Mouse (Mus musculus): Measurements from ENCODE around the gene Lce3c. TPM values are rescaled to one million over a fixed set of nuclear protein-coding genes. Genes with fewer than 3 reads are reported as not detected.
A peak's percentile ranks its signal among the peaks of the same experiment; 100 is the strongest.

The Lce3c gene
- not detected in 2 replicates for polyA plus RNA-seq (2014; fragmentation: Nextera tagmentation; extraction: Ambion mirVana)

- no peaks in the 10 kb centered on the region for H3K4me1 ChIP-seq (ENCODE audit: control insufficient read depth, insufficient read depth, low read length)
- no peak within 1 kb of the TSS for H3K4me3 ChIP-seq (ENCODE audit: low read depth, low read length)
- no peaks in the 10 kb centered on the region for H3K36me3 ChIP-seq (ENCODE audit: control insufficient read depth, insufficient read depth, low read length)
- no peak within 1 kb of the TSS for H3K4me2 ChIP-seq (ENCODE audit: low read depth, low read length)
- H3K9ac ChIP-seq (replicated peaks; ENCODE audit: low read depth, low read length): no peak within 1 kb of the TSS
- no peaks in the 10 kb centered on the region for H3K9me3 ChIP-seq (ENCODE audit: control insufficient read depth, low read length)
- no peak within 1 kb of the TSS for H3K27ac ChIP-seq (ENCODE audit: low read depth, low read length)
- H3K27me3 ChIP-seq (ENCODE audit: control insufficient read depth, insufficient read depth, low read length): no peaks in the 10 kb centered on the region
- no peak for ATAC-seq (ENCODE audit: low read depth)
- WGBS: 72% methylated on average over 1 of the region's 1 CpGs
These were observed at the start of gene Lce3c for GRCm38 (mm10) chr3:92944186-92944585. TSS of gene Lce3c (plus strand) at chr3:92944486.

GRCm38 (mm10) chr3:92894489-92894888 lies 49.8 kb upstream of the Lce3c start:
- ATAC-seq (ENCODE audit: low read depth): no peak
- Histone ChIP-seq H3K27me3 (ENCODE audit: control insufficient read depth, insufficient read depth, low read length) (no peaks in the 10 kb centered on the region), H3K36me3 (ENCODE audit: control insufficient read depth, insufficient read depth, low read length) (no peaks in the 10 kb centered on the region), H3K4me3 (ENCODE audit: low read depth, low read length) (no peak overlapping the region), H3K9ac (replicated peaks; ENCODE audit: low read depth, low read length) (no peak overlapping the region), H3K9me3 (ENCODE audit: control insufficient read depth, low read length) (no peaks in the 10 kb centered on the region), H3K27ac (ENCODE audit: low read depth, low read length) (no peak overlapping the region), H3K4me2 (ENCODE audit: low read depth, low read length) (no peak overlapping the region), H3K4me1 (ENCODE audit: control insufficient read depth, insufficient read depth, low read length) (no peaks in the 10 kb centered on the region)
- 63% methylated on average over 1 of the region's 1 CpGs for WGBS

GRCm38 (mm10) chr3:92902992-92903391 lies 41.3 kb upstream of the Lce3c start:
- H3K36me3 ChIP-seq (ENCODE audit: control insufficient read depth, insufficient read depth, low read length): no peaks in the 10 kb centered on the region
- H3K27me3 ChIP-seq (ENCODE audit: control insufficient read depth, insufficient read depth, low read length): no peaks in the 10 kb centered on the region
- H3K27ac ChIP-seq (ENCODE audit: low read depth, low read length): no peak overlapping the region
- no peak overlapping the region for H3K4me3 ChIP-seq (ENCODE audit: low read depth, low read length)
- H3K4me2 ChIP-seq (ENCODE audit: low read depth, low read length): no peak overlapping the region
- 27% methylated on average over 3 of the region's 3 CpGs for WGBS
- ATAC-seq (ENCODE audit: low read depth): no peak
- H3K9ac ChIP-seq (replicated peaks; ENCODE audit: low read depth, low read length): no peak overlapping the region
- H3K4me1 ChIP-seq (ENCODE audit: control insufficient read depth, insufficient read depth, low read length): no peaks in the 10 kb centered on the region
- no peaks in the 10 kb centered on the region for H3K9me3 ChIP-seq (ENCODE audit: control insufficient read depth, low read length)

- Histone ChIP-seq H3K4me1 (ENCODE audit: control insufficient read depth, insufficient read depth, low read length) (no peaks in the 10 kb centered on the region), H3K27ac (ENCODE audit: low read depth, low read length) (no peak overlapping the region), H3K36me3 (ENCODE audit: control insufficient read depth, insufficient read depth, low read length) (no peaks in the 10 kb centered on the region), H3K9me3 (ENCODE audit: control insufficient read depth, low read length) (no peaks in the 10 kb centered on the region), H3K27me3 (ENCODE audit: control insufficient read depth, insufficient read depth, low read length) (no peaks in the 10 kb centered on the region), H3K4me2 (ENCODE audit: low read depth, low read length) (no peak overlapping the region), H3K4me3 (ENCODE audit: low read depth, low read length) (no peak overlapping the region), H3K9ac (replicated peaks; ENCODE audit: low read depth, low read length) (no peak overlapping the region)
- WGBS: 30% methylated on average over 4 of the region's 4 CpGs
- ATAC-seq (ENCODE audit: low read depth): peak; percentile 79
These were observed 40.6 kb upstream of the Lce3c start for GRCm38 (mm10) chr3:92903640-92904039.

GRCm38 (mm10) chr3:92905182-92905581 lies 39.1 kb upstream of the Lce3c start:
- no peaks in the 10 kb centered on the region for H3K27me3 ChIP-seq (ENCODE audit: control insufficient read depth, insufficient read depth, low read length)
- no peak overlapping the region for H3K9ac ChIP-seq (replicated peaks; ENCODE audit: low read depth, low read length)
- H3K4me2 ChIP-seq (ENCODE audit: low read depth, low read length): no peak overlapping the region
- H3K9me3 ChIP-seq (ENCODE audit: control insufficient read depth, low read length): no peaks in the 10 kb centered on the region
- no peak for ATAC-seq (ENCODE audit: low read depth)
- H3K36me3 ChIP-seq (ENCODE audit: control insufficient read depth, insufficient read depth, low read length): no peaks in the 10 kb centered on the region
- H3K27ac ChIP-seq (ENCODE audit: low read depth, low read length): no peak overlapping the region
- H3K4me3 ChIP-seq (ENCODE audit: low read depth, low read length): no peak overlapping the region
- 65% methylated on average over 3 of the region's 3 CpGs for WGBS
- no peaks in the 10 kb centered on the region for H3K4me1 ChIP-seq (ENCODE audit: control insufficient read depth, insufficient read depth, low read length)

DNA sequence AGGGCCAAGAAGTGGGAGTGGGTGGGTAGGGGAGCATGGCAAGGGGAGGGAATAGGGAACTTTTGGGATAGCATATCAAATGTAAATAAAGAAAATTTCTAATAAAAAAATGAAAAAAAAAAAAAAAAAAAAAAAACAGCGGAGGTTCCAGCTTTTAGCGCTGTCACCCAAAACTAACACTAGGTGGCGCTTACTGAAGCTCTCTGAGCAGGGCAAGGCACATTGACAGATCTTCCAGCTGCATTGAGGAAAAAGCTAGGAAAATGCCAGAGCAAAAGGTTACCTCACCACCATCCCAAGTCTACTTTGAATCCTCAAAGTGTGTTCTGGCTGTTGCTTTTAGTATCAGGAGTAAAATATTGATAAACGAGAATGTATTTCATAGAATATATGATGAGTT lies 36.7 kb upstream of the Lce3c start:
- 34% methylated on average over 4 of the region's 4 CpGs for WGBS
- ATAC-seq (ENCODE audit: low read depth): peak; percentile 75; the same call in 1 of the 2 replicates

DNA sequence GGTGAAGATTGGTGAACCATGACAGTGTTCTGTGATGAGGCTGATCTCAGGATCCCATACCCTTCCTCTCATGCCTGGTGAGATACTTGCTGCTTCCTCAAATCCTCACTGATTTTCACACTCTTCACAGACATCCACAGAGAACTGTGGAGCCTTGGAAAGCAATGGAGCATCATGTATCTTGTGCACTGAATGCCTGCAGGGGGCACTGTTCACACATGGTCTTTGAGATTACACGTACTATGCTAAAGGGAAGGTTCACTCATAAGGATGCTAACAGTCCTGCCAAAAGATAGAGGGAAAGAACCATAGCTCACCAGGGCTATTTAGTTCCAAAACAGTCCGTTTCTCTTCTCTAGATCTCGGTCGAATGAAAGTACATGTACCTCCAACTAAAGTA lies 23.9 kb upstream of the Lce3c start:
- ATAC-seq (ENCODE audit: low read depth): no peak
- H3K36me3 ChIP-seq (ENCODE audit: control insufficient read depth, insufficient read depth, low read length): no peaks in the 10 kb centered on the region
- no peak overlapping the region for H3K9ac ChIP-seq (replicated peaks; ENCODE audit: low read depth, low read length)
- no peaks in the 10 kb centered on the region for H3K4me1 ChIP-seq (ENCODE audit: control insufficient read depth, insufficient read depth, low read length)
- 59% methylated on average over 4 of the region's 4 CpGs for WGBS
- H3K27me3 ChIP-seq (ENCODE audit: control insufficient read depth, insufficient read depth, low read length): no peaks in the 10 kb centered on the region
- no peak overlapping the region for H3K4me2 ChIP-seq (ENCODE audit: low read depth, low read length)
- no peak overlapping the region for H3K27ac ChIP-seq (ENCODE audit: low read depth, low read length)
- no peak overlapping the region for H3K4me3 ChIP-seq (ENCODE audit: low read depth, low read length)
- no peaks in the 10 kb centered on the region for H3K9me3 ChIP-seq (ENCODE audit: control insufficient read depth, low read length)

More for the DNA sequence above, 36.7 kb upstream of the Lce3c start:
- H3K4me2 ChIP-seq (ENCODE audit: low read depth, low read length): no peak overlapping the region
- H3K4me1 ChIP-seq (ENCODE audit: control insufficient read depth, insufficient read depth, low read length): no peaks in the 10 kb centered on the region
- H3K9ac ChIP-seq (replicated peaks; ENCODE audit: low read depth, low read length): no peak overlapping the region
- H3K36me3 ChIP-seq (ENCODE audit: control insufficient read depth, insufficient read depth, low read length): no peaks in the 10 kb centered on the region
- H3K27me3 ChIP-seq (ENCODE audit: control insufficient read depth, insufficient read depth, low read length): no peaks in the 10 kb centered on the region
- no peaks in the 10 kb centered on the region for H3K9me3 ChIP-seq (ENCODE audit: control insufficient read depth, low read length)
- no peak overlapping the region for H3K4me3 ChIP-seq (ENCODE audit: low read depth, low read length)
- no peak overlapping the region for H3K27ac ChIP-seq (ENCODE audit: low read depth, low read length)

- Histone ChIP-seq H3K27me3 (ENCODE audit: control insufficient read depth, insufficient read depth, low read length) (no peaks in the 10 kb centered on the region), H3K4me2 (ENCODE audit: low read depth, low read length) (no peak within 1 kb of the TSS), H3K4me1 (ENCODE audit: control insufficient read depth, insufficient read depth, low read length) (no peaks in the 10 kb centered on the region), H3K36me3 (ENCODE audit: control insufficient read depth, insufficient read depth, low read length) (no peaks in the 10 kb centered on the region), H3K4me3 (ENCODE audit: low read depth, low read length) (no peak within 1 kb of the TSS), H3K9ac (replicated peaks; ENCODE audit: low read depth, low read length) (no peak within 1 kb of the TSS), H3K9me3 (ENCODE audit: control insufficient read depth, low read length) (no peaks in the 10 kb centered on the region), H3K27ac (ENCODE audit: low read depth, low read length) (no peak within 1 kb of the TSS)
- WGBS: 68% methylated on average over 2 of the region's 2 CpGs
- no peak for ATAC-seq (ENCODE audit: low read depth)
These were observed 18.2 kb upstream of the Lce3c start, which contains the start of gene Lce3a for GRCm38 (mm10) chr3:92926130-92926529. TSS of gene Lce3a (minus strand) at chr3:92926230.

- Histone ChIP-seq H3K4me2 (ENCODE audit: low read depth, low read length) (no peak within 1 kb of the TSS), H3K9ac (replicated peaks; ENCODE audit: low read depth, low read length) (no peak within 1 kb of the TSS), H3K27me3 (ENCODE audit: control insufficient read depth, insufficient read depth, low read length) (no peaks in the 10 kb centered on the region), H3K27ac (ENCODE audit: low read depth, low read length) (no peak within 1 kb of the TSS), H3K4me1 (ENCODE audit: control insufficient read depth, insufficient read depth, low read length) (no peaks in the 10 kb centered on the region), H3K9me3 (ENCODE audit: control insufficient read depth, low read length) (no peaks in the 10 kb centered on the region), H3K36me3 (ENCODE audit: control insufficient read depth, insufficient read depth, low read length) (no peaks in the 10 kb centered on the region), H3K4me3 (ENCODE audit: low read depth, low read length) (no peak within 1 kb of the TSS)
- 66% methylated on average over 2 of the region's 2 CpGs for WGBS
- ATAC-seq (ENCODE audit: low read depth): no peak
These were observed 11.6 kb upstream of the Lce3c start, which contains the start of gene Lce3b for GRCm38 (mm10) chr3:92932679-92933078. TSS of gene Lce3b (plus strand) at chr3:92932979.
